Mouse (Mus musculus) embryonic facial prominence, embryonic 15.5 days (tissue): ENCODE measurements at regions not wholly inside any gene's neighbourhood (a gene's known extent, or its start where the extent isn't known, plus 50 kb on each side); places are given as distances from the start of the nearest gene placed in this dataset.

Source experiments
- ATAC-seq: fragments of 200-750 bp; cut with Nextera tagmentation; 2 replicates; pipeline ENCODE4 v1.8.0; 2017; ENCODE audit warnings: low read depth, moderate TSS enrichment; ENCODE audit not compliant: insufficient number of reproducible peaks, low FRiP score, low TSS enrichment
- H3K27ac ChIP-seq: fragments of 300-500 bp; sonication (generic); replicated peaks from 2 replicates; pipeline ENCODE4 v1.5.1; 2015; ENCODE audit warnings: mild to moderate bottlenecking, inconsistent platforms
- H3K27me3 ChIP-seq: fragments of 300-500 bp; sonication (generic); 2 replicates; pipeline ENCODE4 v1.6.1; 2015; ENCODE audit warnings: inconsistent platforms
- H3K36me3 ChIP-seq: fragments of 300-500 bp; sonication (generic); 2 replicates; pipeline ENCODE4 v1.6.1; 2015; ENCODE audit warnings: mild to moderate bottlenecking, inconsistent platforms
- H3K4me1 ChIP-seq: fragments of 300-500 bp; sonication (generic); 2 replicates; pipeline ENCODE4 v1.6.1; 2015; ENCODE audit warnings: inconsistent platforms
- H3K4me2 ChIP-seq: fragments of 300-500 bp; sonication (generic); replicated peaks from 2 replicates; pipeline ENCODE4 v1.6.1; 2015; ENCODE audit warnings: mild to moderate bottlenecking, inconsistent platforms
- H3K4me3 ChIP-seq: fragments of 300-500 bp; sonication (generic); replicated peaks from 2 replicates; pipeline ENCODE4 v1.5.1; 2015; ENCODE audit warnings: mild to moderate bottlenecking, inconsistent platforms
- H3K9ac ChIP-seq: fragments of 300-500 bp; sonication (generic); 2 replicates; pipeline ENCODE4 v1.6.1; 2015; ENCODE audit warnings: inconsistent platforms
- H3K9me3 ChIP-seq: fragments of 300-500 bp; sonication (generic); replicated peaks from 2 replicates; pipeline ENCODE4 v1.6.1; 2016; ENCODE audit warnings: inconsistent platforms
- WGBS: fragments of 180-500 bp; shearing (Covaris S2); methylation state at CpG from one replicate; pipeline ENCODE4 v1.1.7; 2015; 5-methylcytosine and 5-hydroxymethylcytosine counted together

DNA sequence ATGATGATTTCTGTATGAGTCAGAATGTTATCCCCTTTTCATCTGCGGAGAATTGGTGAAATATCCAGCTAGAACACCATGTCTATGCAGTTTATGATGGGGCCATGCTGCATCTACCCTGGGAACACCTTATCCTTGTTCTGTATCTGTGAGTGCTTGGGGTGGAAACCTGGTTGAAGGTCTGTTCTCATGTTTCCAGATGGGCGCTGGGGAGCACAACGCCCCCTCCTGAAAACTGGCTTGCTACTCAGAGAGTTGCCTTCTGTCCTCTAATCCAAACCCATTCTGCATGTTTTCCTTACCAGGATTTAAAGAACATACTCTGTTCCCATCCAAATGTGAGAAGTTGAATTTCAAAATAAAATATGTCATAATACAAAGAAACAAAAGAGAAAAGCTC lies 1239.5 kb upstream of the Zeb2 start:
- no peaks in the 10 kb centered on the region for H3K27me3 ChIP-seq
- no peaks in the 10 kb centered on the region for H3K36me3 ChIP-seq
- H3K4me3 ChIP-seq, result no peak overlapping the region
- H3K27ac ChIP-seq, result no peak overlapping the region
- H3K9me3 ChIP-seq, result no peaks in the 10 kb centered on the region
- no peaks in the 10 kb centered on the region for H3K4me1 ChIP-seq
- H3K4me2 ChIP-seq, result no peak overlapping the region
- WGBS, result 84% methylated on average over 3 of the region's 3 CpGs
- no peak for ATAC-seq
- no peak overlapping the region for H3K9ac ChIP-seq

DNA sequence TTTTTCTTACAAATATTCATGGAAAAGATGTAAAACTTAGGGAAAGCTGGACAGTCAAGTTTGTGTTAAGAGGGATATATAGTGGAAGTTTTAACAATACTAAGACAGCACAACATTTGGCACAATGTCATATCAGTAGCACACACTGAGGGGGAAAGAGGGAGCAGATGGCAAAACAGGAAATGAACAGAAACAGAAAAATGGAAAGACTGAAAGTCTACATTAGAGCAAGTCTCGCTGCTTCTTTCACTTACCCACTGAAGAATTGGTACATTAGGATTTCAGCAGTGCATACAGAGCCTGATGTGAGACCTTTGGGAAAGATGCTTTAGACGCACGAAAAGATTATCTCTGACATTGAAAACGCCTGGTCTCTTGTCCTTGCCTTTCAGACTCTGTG lies 1223.5 kb upstream of the Zeb2 start:
- Histone ChIP-seq H3K4me1 (no peaks in the 10 kb centered on the region), H3K4me2 (no peak overlapping the region), H3K9me3 (no peaks in the 10 kb centered on the region), H3K27me3 (no peaks in the 10 kb centered on the region), H3K27ac (no peak overlapping the region), H3K9ac (no peak overlapping the region), H3K4me3 (no peak overlapping the region), H3K36me3 (no peaks in the 10 kb centered on the region)
- 84% methylated on average over 4 of the region's 4 CpGs for WGBS
- ATAC-seq, result no peak

DNA sequence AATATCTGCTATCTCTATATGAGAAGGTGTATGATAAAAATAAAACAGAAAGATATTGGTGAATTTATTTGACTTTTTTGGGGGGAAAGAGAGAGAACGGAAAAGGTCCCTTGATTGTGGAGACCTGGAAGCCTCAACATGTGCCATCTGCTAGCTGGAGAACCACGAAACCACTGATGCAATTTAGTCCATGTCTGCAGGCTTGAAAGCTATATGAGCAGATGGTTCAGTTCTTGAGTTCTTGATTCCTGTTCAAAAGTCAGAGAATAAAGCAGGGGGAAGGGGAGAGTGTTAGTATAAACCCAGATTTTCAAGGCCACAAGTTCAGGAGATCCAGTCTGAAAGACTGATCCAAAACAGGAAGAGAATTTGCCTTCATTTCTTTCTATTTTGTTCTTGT lies 1199.5 kb upstream of the Zeb2 start:
- Histone ChIP-seq H3K4me2 (no peak overlapping the region), H3K9me3 (no peaks in the 10 kb centered on the region), H3K4me3 (no peak overlapping the region), H3K9ac (no peak overlapping the region), H3K27ac (no peak overlapping the region), H3K27me3 (no peaks in the 10 kb centered on the region), H3K4me1 (no peaks in the 10 kb centered on the region), H3K36me3 (no peaks in the 10 kb centered on the region)
- WGBS, result 75% methylated on average over 2 of the region's 2 CpGs
- ATAC-seq, result no peak

DNA sequence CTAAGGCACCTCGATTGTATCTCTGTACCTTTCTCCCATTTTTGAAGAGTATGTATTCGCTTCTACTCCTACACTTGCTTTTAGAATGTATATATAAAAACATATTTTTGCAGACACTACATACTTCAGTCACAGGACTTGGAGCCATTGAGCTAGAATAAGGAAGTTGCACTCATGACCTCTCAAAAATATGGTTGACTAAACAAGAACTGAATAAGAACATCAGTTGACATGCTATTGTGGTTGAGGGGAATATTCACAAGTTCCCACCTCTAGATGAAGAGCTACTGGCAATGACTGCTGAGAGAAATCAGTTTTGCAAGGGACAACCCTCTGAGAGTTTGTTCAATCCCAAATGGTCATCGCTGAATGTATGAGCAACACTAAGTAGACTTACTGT lies 1198.0 kb upstream of the Zeb2 start:
- Histone ChIP-seq H3K4me2 (no peak overlapping the region), H3K9me3 (no peaks in the 10 kb centered on the region), H3K27ac (no peak overlapping the region), H3K4me1 (no peaks in the 10 kb centered on the region), H3K36me3 (no peaks in the 10 kb centered on the region), H3K27me3 (no peaks in the 10 kb centered on the region), H3K4me3 (no peak overlapping the region), H3K9ac (no peak overlapping the region)
- ATAC-seq, result no peak
- 90% methylated on average over 3 of the region's 3 CpGs for whole genome bisulfite sequencing

DNA sequence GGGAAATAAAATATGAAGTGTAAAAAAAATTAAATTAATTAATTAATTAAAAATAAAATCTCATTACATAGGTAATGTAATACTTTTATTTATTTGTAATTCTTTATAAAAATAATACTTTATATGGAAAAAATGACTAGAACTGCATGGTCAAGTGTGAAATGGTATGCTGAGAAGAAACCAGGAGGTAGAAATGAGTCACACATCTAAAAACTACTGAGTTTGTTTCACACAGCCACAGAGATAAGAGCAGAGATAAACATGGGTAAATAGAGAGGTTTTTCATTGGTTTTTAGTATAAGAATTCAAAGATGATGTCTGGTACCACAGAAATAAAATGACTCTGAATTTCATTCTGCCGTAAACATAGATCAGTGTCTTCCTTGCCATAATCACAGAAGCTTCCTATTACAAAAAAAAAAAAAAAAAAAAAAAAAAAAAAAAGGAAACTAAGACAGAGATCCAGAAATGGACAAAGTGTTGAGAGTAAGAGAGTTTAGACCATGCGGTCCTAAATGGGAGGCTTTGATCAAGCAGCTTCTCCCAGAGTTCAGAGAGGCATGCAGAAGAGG lies 1190.5 kb upstream of the Zeb2 start:
- H3K27ac ChIP-seq, result no peak overlapping the region
- no peak for ATAC-seq
- WGBS, result 86% methylated on average over 2 of the region's 2 CpGs
- H3K9ac ChIP-seq, result no peak overlapping the region
- no peaks in the 10 kb centered on the region for H3K4me1 ChIP-seq
- no peaks in the 10 kb centered on the region for H3K9me3 ChIP-seq
- no peaks in the 10 kb centered on the region for H3K27me3 ChIP-seq
- H3K4me2 ChIP-seq, result no peak overlapping the region
- no peak overlapping the region for H3K4me3 ChIP-seq
- H3K36me3 ChIP-seq, result no peaks in the 10 kb centered on the region

DNA sequence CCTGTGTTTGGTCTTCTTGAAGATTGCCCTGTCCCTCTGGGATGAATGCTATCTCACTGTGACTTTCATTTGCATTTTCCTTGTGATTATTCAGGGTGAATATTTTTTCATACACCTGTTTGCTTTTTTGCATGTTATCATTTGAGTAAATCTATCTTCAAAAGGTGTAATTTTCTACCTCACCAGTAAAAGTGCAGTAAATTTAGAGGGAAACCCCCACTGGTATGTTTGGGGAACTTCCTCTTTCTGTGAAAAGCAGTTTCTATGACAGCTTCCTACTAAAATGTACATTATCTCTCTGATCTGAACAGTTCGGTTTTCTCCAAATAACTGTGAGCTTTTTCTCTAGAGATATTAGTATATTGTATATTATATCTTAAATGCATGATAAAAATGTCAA lies 1185.4 kb upstream of the Zeb2 start:
- no peak for ATAC-seq
- Histone ChIP-seq H3K4me2 (no peak overlapping the region), H3K9me3 (no peaks in the 10 kb centered on the region), H3K36me3 (no peaks in the 10 kb centered on the region), H3K27me3 (no peaks in the 10 kb centered on the region), H3K4me3 (no peak overlapping the region), H3K27ac (no peak overlapping the region), H3K4me1 (no peaks in the 10 kb centered on the region), H3K9ac (no peak overlapping the region)
- WGBS, result 62% methylated on average over 1 of the region's 1 CpGs

DNA sequence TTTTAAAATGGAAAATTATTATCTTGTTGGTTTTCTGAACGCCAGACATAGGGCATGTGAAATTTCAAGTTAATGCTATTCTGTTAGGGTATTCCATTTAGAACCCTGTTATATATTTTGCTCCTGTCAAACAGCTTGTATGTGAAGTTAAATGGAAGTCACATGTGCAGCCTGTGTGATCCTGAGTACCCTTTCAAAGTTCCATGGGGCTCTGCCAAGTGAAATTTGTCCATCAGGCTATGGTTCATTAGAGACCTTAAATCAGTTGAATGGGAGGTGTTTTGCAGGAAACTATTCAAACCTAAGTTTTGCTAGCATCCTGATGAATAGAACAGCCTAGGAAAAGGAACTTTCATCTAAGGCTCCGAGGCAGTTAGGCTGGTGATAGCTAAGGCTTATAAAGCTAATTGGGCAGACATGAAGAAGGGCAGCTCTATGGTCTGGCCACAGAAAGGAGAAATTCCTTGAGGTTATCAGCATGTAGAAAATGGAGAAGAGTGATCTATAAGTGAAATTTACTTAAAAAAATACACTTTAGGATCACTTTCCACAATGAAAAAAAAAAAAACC lies 1180.2 kb upstream of the Zeb2 start:
- Histone ChIP-seq H3K27me3 (no peaks in the 10 kb centered on the region), H3K27ac (no peak overlapping the region), H3K4me3 (no peak overlapping the region), H3K36me3 (no peaks in the 10 kb centered on the region), H3K4me1 (no peaks in the 10 kb centered on the region), H3K4me2 (no peak overlapping the region), H3K9me3 (no peaks in the 10 kb centered on the region), H3K9ac (no peak overlapping the region)
- no peak for ATAC-seq
- 56% methylated on average over 2 of the region's 2 CpGs for WGBS

DNA sequence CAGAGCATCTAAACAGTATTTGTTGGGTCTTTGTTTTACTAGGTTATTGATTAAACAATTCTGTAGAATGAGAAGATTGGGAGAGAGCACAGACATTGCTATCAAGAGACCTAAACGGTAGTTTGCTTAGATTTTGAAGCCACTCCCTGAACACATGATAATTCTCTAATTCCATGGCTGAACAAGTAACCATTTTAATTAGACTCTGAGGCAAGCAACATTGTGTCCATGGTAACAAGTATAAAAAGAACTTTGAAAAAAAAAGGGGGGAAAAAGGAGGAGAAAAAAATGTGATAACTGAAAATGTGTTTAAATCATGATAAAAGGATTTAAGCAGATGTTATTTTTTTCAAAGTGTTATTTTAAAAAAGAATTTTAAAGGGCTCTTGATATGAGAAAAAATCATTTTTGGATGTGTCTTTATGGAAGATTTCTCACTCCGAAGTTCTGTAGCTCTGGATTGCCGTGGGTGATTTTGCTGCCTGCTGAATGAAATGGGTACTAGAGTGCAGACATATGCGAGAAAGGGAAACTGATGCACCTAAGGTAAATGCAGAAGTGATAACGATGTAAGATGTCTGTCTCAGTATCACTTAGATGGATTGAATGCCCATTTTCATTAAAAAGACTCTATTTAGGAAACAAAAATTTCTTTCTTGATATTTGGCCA lies 1166.9 kb upstream of the Zeb2 start:
- Histone ChIP-seq H3K4me3 (no peak overlapping the region), H3K4me2 (no peak overlapping the region), H3K27me3 (no peaks in the 10 kb centered on the region), H3K27ac (no peak overlapping the region), H3K9me3 (no peaks in the 10 kb centered on the region), H3K36me3 (no peaks in the 10 kb centered on the region), H3K4me1 (no peaks in the 10 kb centered on the region), H3K9ac (no peak overlapping the region)
- 88% methylated on average over 5 of the region's 5 CpGs for WGBS
- ATAC-seq, result no peak

DNA sequence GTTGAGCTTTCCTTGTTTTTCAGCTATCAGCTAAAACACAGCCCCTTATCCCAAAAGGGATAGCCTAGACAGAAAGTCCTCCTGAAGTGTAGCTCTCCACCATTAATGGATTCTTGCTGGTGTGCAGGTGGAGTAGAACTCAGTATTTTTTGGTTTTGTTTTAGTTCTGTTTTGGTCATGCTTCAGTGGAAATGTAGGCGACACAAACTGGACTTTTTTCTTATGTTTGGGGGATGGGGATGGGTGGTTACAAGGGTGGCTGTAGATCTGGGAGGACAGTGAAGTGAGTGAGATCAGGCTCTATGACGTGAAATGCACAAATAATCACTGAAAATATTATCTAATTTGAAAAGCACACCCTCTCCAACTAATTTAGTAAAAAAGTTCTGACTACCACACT lies 1163.6 kb upstream of the Zeb2 start:
- Histone ChIP-seq H3K4me1 (no peaks in the 10 kb centered on the region), H3K27ac (no peak overlapping the region), H3K9me3 (no peaks in the 10 kb centered on the region), H3K4me2 (no peak overlapping the region), H3K36me3 (no peaks in the 10 kb centered on the region), H3K4me3 (no peak overlapping the region), H3K9ac (no peak overlapping the region), H3K27me3 (no peaks in the 10 kb centered on the region)
- WGBS, result 72% methylated on average over 2 of the region's 2 CpGs
- no peak for ATAC-seq

DNA sequence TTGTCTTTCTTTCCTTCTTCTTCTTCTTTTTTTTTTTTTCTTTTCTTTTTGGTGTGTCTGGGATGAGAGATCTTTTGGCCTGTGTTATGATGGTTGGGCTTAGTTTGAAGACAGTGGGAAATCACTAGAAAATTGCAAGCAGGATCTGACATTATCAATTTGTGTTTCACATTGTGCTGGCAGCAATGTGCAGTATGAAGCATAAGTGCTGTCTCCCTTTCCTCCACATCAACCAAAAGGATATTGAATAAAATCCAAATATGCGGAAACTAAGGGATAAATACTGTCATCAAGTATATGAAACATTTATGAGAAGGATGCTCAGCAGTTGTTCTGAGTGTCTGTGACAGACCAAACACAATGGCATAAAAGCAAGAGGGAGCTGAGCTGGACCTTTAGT lies 1144.4 kb upstream of the Zeb2 start:
- no peaks in the 10 kb centered on the region for H3K9me3 ChIP-seq

DNA sequence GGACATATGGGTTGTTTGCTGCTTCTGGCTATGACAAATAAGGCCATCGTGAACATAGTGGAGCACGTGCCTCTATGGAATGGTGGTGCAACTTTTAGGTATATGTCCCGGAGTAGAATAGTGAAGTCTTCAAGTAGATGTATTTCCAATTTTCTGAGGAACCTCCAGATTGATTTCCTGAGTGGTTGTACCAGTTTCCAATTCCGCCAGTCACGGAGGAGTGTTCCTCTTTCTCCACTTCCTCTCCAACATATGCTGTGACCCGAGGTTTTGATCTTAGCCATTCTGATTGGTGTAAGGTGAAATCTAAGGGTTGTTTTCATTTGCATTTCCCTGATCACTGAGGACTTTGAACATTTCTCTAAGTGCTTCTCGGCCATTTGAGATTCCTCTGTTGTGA lies 1134.4 kb upstream of the Zeb2 start:
- ATAC-seq, result no peak
- no peak overlapping the region for H3K9ac ChIP-seq
- no peaks in the 10 kb centered on the region for H3K4me1 ChIP-seq
- WGBS, result 87% methylated on average over 7 of the region's 7 CpGs
- H3K36me3 ChIP-seq, result no peaks in the 10 kb centered on the region
- H3K4me2 ChIP-seq, result no peak overlapping the region
- no peak overlapping the region for H3K4me3 ChIP-seq
- no peaks in the 10 kb centered on the region for H3K27me3 ChIP-seq
- no peaks in the 10 kb centered on the region for H3K9me3 ChIP-seq
- H3K27ac ChIP-seq, result no peak overlapping the region

More for the DNA sequence above, 1144.4 kb upstream of the Zeb2 start:
- no peak overlapping the region for H3K9ac ChIP-seq
- 89% methylated on average over 1 of the region's 1 CpGs for WGBS
- H3K36me3 ChIP-seq, result no peaks in the 10 kb centered on the region
- no peak overlapping the region for H3K4me2 ChIP-seq
- no peak overlapping the region for H3K27ac ChIP-seq
- no peak overlapping the region for H3K4me3 ChIP-seq
- no peaks in the 10 kb centered on the region for H3K4me1 ChIP-seq
- no peak for ATAC-seq
- no peaks in the 10 kb centered on the region for H3K27me3 ChIP-seq

DNA sequence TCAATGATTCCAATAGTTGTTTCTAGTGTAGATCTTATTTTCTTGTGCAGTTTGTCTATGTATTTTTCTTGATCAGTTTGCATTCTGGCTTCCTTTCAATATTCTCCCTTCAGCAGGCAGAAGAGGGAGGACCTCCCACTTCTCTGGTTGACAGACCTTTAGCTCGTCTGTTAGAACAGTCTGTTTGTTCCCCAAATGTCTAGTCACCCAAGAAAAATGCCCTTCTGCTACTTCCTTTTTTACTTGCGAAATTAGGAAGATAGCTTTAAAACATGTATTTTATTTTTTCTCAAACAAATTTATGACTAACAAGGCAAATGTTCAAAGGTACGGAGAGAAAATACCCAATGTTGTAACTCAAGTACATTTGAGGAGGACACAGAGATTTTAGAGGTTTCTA lies 1128.5 kb upstream of the Zeb2 start:
- no peaks in the 10 kb centered on the region for H3K9me3 ChIP-seq
- ATAC-seq, result no peak
- 62% methylated on average over 3 of the region's 3 CpGs for WGBS
- no peaks in the 10 kb centered on the region for H3K4me1 ChIP-seq
- no peak overlapping the region for H3K4me2 ChIP-seq
- no peak overlapping the region for H3K9ac ChIP-seq
- no peak overlapping the region for H3K27ac ChIP-seq
- no peaks in the 10 kb centered on the region for H3K27me3 ChIP-seq
- H3K4me3 ChIP-seq, result no peak overlapping the region
- no peaks in the 10 kb centered on the region for H3K36me3 ChIP-seq
